Mouse (Mus musculus): ENCODE measurements around the gene Usp9y.
A peak's percentile ranks its signal among the peaks of the same experiment; 100 is the strongest.

Gene Usp9y

DNA sequence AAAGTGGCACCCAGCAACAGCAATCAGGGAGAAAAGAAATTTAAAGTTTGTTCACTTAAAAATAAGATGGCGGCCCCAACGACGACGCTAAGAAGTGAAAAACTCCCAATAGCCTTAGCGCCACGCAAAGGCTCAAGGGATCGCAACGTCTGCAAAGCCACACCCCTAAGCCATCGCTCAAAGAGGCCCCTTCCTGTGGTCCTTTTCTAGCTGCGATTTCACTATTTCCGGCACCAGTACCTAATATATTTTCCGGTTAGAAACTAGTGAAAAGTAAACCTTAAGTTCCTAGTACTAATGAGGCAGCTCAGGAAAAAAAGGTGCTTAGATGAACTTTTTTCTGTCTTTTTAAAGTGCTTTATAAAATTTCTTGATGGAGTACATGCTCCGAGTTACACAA lies at the start of gene Usp9y:
Gene Usp9y (minus strand): TSS at position 101 of the 400 bp plus-strand sequence.
- DNase-seq: no peak

DNA sequence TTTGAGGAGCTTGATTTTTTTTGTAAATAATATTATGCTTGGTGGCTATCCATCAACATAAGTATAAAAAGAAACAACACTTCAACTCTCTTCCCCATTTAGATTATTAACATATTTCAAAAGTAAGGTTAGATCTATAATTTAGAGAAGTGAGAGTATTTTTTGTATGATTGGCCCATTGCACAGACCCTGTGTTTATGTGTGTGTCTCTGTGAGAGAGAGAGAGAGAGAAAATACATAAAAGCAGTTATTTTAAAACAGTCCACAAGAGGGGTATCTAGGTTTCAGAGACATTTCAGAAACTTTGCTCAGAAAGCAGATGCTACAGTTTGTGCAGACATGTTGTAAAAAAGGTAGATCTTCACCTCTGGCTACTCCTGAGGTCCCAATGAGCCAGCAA lies 165.9 kb downstream of the Usp9y start:
- DNase-seq: no peak

DNA sequence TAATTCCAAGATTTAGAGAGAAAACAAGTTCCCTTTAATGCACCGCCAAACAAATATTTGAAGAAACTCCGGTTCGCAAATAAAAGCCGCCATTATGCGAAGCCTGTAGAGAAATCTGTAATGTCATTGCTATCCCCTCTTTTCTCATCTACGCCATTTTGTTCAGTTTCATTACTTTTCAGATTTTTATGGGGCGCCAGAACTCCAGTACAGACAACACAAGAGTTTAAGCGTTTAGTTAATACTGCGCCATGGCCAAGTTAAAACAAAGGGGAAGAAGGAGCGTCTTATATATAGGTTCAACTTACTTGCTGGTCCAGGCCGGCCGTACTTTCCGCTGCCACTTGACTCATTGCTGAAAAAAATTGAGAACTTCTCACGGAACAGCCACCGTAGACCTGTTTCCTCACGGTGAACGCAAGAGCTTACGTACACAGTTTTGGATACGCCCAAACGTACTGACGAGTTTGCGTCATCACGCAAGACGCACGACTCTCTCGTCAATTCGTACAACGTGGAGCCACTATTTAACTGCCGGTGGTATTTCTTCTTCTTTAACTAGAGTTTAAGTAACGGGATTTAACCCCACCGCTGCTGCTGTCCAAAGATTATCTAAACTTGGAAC lies 173.3 kb downstream of the Usp9y start, which contains the start of gene Ddx3y:
Gene Ddx3y (minus strand): TSS at position 459 of the 625 bp plus-strand sequence.
- peak in 1 of 2 experiments; percentile 79 for DNase-seq

DNA sequence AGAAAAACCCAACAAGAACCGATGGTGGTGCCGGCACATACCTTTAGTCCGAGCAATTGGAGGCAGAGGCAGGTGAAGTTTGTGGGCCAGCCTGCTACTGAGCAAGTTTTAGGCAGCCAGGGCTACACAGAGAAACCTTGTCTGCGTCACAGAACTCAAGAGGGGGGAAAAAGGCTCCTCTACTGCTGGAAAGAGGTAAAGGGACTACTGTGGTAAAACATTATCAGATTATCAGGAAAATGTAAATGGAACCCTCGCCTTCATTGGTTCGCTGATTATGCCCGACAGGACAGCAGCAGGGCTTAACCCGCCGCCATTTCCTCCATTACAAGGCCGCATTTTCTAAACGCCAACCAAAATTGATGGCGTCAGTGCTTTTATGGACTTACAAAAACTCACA lies 173.8 kb downstream of the Usp9y start:
- peak in 1 of 2 experiments; percentile 38 for DNase-seq

Measured in cerebellum, postnatal 10 days (tissue).